Mouse (Mus musculus): Measurements from ENCODE around the gene Gpm6a. TPM values are rescaled to one million over a fixed set of nuclear protein-coding genes. Genes with fewer than 3 reads are reported as not detected.

The Gpm6a gene
- 1 to 10 TPM; 4.6 to 6.6 (median 5.3) TPM for total RNA-seq (2022)

DNA sequence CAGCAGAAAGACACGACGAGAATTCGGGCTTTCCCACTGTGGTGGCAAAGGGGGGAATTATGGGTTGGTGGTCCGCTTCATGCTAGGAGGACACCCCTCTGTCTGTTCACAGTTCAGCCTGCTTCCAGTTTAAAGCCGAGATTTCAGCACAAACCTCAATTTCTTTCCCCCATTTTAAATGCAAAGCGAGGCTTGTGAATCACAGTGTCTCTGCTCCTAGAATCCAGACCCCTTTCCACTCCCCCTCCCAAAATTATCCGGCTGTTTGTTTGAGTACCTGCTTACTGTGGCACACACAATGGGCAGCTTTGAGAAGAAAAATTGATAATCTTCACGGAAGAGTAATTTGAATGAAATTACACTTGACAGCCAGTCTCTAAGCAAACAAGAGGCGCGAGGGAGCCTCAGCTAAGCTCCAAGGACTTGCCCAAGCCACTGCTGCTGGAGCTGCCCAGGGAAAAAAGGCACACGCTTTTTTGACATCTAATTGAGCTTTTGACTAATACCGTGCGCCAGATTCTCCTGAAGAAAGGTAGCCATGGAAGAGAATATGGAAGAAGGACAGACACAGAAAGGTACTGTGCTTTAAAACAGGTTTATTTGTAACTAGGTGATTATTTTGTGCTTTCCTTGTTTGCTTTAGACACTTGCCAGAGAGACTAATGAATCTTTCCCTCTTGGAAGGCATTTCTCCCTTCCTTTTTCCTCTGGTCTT is at the start of gene Gpm6a:
Gene Gpm6a (plus strand): TSS at position 103 of the 715 bp plus-strand sequence.
- no peak for DNase-seq

DNA sequence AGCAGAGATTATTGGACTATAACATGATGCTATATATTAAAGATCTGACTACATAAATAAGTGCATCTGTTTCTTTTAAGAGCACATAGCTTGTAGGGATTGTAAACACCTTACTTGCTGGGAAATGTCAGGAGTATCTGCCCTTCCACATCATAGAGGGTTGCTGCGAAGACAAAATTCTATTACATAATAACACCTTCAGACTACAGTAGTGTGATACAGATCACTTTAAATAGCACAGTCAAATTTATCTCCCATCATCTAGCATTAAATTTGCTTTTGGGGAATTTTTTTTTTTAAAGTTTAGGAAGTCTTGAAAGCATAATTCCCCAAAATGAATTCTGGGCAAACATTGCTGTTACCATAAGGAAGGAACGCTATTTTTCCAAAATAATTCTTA is 41.8 kb upstream of the Gpm6a start:
- DNase-seq = no peak

DNA sequence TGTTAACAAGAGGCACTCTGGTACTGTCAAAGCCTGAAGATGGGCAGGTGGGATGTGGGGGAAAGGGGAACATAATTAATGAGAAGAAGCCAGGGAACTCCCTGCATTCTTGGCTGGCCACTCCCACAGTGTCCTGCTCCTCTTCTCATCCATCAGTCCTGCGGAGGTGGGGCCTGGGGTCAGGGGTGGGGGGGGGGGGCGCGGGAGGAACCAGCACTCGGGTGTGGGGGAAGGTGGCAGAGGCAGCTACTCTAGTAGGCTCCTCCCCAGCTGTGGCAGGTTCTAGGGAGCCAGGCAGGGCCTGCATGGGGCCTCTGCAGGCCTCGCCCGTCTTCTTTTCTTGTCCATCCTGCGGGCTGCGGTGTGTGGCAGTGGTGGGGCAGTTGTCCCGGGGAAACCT is 36.9 kb upstream of the Gpm6a start:
- DNase-seq = no peak

DNA sequence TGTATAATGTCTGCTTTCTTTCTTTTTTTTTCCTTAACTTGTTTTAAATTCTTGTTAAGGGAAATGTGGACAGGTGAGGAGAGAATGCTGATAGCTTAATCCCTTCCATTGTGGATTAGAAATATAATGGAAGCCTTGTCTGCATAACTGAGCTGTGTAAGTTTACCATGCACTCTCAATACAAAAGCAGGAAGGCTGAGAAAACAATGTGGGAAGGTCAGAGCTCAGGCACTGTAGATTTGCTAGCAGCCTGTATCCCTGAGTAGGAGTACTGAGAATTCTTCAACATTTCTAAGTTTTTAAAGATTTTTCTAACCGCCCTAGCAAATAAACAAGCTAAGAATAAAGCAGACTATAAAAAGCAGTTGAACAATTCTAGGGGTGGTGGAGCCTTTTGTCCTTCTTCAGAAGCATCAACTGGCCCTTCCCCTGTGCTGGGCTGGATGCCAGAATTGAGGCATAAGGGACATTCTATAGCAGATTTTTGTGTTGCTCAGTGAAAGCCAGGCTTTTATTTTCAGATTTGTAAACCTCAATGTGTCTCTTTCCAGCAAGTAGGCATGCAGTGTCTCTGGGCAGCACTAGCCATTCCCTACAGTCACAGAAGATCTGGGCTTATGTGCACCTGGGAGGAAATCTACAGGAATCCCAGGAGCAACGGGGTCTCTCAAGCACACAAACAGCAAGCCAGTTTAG is 32.3 kb upstream of the Gpm6a start:
- no peak for DNase-seq

DNA sequence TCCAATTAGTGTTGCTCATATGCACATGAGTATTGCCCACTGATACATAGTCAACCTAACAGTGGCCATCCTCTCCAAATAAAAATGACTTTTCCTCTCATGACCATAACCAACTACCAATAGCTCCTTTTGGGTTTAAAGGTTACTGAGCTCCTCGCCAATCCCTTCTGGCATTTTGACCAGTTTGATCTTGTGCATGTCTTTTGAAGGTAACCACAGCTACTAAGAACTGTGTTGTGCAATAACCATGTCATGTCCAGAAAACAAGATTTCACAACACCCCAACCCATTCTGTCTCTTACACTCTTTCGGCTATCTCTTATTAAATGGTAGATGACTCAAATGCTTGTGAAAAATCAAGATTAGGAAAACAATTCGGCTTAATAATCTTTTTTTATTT is 29.7 kb upstream of the Gpm6a start:
- peak; percentile 4 for DNase-seq

DNA sequence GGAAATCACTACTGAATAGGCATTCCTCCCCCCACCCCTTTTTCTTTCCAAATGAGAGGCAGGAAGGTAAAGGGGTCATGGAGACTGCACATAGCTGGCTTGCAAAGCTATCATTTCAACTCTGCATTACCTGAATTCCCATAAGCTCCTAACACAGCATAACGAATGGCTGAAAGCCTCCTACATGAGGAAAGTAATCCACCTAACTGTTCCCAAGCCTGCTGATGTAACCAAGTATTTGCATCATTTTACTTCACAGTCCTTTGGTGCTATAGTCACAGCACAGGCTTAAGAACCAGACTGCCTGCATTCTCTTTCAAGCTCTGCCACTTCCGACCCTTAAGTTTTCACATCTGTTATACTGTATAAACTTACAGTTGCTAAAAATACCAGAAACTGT is 22.3 kb upstream of the Gpm6a start:
- DNase-seq = no peak

DNA sequence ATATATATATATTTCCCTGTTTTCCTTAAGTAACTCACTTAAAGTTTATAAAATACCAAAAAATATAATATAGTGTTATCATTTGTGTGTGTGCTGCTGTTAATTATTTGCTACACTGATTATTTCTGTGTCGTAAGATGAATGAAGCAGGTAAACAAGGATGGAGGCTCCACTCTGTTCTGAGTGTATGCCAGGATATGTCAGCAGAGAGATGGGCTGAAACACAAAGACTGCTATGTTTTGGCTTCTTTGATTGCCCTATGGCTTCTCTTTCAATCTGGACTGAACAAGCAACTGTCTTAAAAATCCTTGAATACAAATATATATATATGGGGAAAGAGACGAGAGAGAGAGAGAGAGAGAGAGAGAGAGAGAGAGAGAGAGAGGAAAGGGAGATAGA is 1.3 kb upstream of the Gpm6a start:
- DNase-seq = no peak

DNA sequence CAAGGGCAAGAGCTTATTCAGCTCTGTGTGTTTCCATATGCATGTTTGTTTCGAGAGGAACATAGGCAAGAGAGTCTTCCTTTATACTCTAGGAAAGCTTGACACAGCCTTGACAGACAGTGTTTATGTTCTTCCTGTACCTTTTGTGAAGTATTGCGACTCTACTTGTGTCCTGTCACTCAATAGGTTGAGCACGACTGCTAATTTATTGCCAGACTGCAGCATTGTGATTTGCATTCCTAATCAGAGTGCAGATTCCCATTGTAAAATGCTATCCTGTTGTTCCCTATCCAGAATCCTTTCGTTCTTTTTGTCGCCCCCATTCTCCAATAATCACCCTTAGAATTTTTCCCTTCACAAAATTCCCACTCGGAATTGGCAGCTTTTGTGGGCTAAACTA is 613 bp upstream of the Gpm6a start:
- no peak for DNase-seq

DNA sequence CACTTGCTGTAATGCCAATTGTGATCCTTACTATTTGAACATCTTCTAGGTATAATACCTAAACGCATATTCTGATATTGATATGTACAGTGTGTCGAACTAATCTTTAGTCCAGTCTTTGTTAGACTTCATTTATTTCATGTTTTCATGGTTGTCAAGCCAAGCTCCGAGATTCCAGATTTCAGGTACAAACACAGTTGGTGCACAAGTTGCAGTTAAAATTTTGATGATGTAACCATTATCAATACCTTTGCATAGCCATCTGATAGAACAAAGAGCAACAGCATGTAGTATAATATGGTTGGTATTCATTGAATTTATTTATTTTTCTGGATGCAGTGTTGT is 785 bp downstream of the Gpm6a start:
- no peak for DNase-seq

DNA sequence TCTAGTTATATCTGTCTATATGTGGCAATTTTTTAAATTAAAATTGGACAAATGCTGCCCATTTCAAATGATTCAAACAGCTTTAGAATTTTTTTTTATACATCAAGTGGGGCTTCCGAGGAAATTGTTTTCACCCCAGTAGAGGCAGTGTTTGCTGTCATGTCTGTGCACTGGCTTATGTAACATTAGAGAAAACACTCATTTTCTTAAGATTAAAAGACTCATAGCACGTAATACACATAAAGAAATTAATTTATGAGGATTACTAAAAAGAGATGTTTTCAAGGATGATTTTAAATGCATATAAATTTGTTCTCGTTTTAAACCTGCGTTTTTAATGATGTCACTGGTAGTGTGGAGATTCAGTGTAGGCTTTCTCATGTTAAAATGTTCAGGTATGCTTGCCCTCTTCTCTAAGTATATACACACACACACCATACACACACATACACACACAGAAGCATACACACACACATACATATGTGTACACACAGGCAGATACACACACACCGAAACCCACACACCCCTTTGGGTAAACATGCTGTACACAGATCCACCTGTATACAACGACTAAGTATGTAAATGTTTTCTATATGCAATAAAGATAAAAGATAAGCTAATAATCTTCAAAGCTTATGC is 1.4 kb downstream of the Gpm6a start:
- no peak for DNase-seq

DNA sequence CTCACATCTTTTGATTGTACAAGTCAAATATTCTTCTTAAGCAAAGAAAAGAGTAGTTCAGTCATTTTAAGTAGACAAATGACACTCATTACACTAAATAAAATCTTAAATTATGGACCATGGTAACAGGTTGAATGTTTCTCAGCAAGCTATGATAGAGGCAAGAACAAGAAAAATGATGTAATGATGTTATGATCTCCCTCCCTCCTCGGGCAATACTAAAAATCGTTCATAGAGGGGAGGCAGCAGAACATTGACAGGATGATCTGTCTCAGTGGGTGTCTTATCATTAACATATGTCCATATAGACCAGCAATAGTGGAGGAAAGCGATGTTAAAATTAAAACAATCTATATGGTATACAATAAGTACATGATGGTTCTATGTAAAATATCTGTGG is 2.1 kb downstream of the Gpm6a start:
- DNase-seq = no peak

DNA sequence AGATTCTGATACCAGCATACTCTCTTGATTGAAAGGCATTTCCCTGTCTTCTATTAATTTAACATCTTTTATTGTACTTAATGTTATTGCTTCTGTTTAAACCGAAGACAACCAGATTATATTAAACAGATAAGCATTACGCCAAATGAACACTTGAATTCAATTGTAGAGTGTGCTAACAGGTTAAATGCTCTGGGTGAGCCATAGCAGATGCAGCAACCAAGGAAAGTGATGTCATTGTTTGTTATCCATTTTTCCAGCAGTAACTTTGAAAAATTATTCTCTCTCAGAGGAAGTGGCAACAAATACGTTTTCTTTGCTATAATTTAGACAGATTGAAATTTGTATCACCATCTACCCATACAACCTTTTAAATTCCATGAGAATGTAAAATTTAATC is 2.9 kb downstream of the Gpm6a start:
- DNase-seq = no peak

DNA sequence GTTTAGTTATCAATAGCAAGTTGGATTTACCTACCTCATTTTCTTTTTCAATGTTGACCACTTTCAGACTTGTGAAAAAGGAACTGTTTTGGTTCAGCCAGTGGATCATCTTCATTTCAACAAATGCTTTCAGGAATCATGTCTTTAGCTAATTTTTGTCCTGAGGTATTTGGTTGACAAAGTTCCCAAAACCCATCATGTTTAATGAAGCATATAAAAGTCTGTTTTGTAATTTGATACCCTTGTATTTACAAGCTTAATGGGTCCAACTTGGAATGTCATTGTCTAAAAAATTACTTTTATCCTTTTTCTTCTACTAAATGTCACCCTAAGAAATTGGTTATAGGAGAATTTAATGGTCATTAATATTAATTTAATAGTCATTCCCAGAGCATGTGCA is 6.9 kb downstream of the Gpm6a start:
- no peak for DNase-seq

DNA sequence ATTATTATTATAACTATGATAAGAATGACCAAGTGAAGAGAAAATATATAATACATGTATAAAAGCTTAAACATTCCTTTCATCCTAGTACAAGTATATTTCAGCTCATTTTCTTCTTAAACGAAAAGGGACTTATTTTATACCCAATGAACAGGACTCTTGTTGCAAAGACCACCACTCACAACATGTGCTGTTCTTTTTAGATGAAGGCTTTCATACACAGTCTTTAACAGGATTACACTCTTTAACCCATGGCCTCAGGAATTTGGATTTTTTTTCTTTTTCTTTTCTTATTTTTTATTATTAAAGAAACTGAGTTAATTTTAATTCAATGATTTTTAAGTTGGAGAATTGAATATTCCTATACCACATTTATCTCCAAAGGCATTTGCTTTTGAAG is 20.4 kb downstream of the Gpm6a start:
- DNase-seq = no peak

DNA sequence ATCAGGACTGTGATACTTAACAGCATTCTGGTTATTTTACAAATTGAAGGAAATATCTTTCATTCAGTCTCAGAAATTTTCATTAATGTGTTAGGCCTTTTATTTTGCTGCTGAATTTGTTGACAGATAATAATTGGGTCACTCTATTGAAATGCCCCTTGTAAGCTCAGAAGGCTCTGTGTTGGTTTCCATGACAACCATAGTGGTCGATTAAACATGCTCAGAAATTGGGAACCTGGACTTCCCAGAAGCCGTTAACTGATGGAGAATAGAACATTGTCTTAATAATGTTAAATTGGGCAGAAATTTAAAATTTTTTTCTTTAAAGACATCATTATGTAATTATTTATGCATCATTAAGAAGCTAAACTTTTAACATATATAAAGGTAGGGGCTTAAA is 20.9 kb downstream of the Gpm6a start:
- DNase-seq = no peak

DNA sequence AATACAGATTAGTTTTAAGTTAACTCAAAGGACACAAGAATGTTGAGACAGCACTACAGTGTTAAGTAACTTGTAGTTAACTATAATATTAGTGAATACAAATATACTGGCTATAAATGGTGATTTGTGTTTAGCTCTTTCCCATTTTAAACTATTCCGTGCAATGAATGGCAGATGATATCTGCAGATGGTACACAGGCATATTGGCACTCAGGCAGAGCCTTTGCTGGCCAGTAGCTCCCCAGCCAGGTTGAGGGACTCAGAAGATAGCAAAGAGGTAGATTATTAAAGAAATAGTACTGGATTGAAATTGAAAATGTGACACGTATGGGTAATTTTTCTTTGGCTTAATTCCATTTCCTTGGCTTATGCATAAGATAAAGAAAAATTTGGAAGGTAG is 21.3 kb downstream of the Gpm6a start:
- no peak for DNase-seq

DNA sequence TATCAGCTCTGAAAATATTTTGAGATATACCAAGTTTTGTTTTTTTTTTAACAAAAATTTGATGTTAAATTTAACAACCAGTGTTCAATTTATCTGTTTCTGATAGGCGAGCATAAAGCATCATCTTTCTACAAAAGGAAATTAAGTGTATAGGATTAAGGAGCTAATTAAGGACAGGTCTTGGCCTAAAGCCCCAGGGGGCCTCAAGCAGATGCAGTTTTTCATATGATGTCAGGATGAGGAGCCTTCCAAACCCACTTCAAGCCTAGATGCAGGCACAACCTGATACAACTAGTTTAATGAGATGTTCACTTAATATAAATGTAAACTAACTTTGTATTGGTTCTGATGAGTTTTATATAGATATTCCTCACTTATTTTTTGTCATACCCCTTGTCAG is 22.0 kb downstream of the Gpm6a start:
- DNase-seq = no peak

DNA sequence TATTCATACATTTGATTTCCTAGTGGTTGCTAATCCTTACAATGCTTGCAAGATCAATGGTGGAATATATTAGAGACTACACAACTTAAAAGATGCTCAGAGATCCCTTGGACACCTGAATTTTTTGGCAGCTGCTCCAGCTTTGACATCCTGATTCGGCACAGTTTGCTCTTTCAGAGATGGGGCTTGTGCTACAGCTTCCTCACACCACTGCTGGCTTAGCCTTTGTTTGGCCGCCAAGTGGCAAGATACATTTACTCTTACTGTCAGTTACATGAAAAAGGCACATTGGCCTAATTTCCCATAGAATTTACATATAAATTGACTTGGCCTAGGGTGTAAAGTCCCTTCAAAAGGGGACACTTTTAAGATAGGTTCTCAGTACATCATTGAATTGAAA is 32.1 kb downstream of the Gpm6a start:
- no peak for DNase-seq

DNA sequence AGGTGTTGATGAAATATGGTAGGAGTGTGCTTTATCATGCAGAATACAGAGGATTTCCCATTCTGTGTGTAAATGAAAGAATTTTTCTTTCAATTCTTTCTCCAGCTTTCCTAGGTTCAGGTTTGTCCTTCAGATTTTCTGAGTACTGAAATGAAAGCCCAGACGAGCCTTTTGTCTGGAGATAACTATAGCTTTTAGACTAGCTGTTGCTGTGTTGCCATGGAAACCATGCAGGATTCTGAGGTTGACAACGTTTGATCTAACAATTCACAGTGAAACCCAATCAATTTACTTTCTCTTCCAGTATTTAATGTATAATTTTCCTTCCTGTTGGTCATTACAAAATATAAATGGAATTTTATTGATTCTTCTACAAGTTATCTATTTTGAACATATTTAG is 34.5 kb downstream of the Gpm6a start:
- DNase-seq = no peak

DNA sequence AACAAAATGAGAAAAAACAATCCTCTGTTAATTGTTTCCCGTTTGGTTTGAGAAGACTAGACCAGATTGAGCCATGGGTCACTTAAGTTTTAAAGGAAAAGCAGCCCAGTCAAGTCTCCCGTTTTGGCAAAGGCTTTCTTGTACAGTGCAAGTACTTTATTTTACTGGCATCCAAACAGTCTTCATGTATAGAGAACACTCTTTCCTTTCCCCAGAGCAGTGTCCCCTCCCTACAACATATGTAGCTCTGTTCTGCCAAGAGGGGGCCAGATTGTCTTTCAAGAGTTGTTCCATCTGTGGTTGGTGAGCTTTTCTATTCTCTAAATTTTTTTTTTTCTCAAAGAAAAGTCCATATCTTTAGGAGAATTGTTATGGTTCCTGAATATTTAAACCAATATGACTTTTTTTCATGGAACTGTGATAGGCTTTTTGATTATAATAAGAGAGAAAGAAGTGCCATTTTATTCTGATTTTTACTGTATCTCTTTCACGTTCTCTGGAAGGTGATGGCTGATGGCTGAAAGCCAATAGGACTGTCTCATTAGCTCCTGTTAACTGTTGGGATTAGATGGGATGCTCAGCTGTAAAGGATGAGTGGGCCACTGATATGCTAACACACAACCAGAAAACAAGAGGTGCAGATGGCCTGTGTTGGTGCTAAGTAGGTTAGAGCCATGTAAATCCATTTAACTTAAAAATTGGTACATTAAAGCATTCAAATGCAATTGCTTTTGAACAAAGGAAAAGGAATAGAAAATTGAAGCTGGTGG is 37.4 kb downstream of the Gpm6a start:
- no peak for DNase-seq

DNA sequence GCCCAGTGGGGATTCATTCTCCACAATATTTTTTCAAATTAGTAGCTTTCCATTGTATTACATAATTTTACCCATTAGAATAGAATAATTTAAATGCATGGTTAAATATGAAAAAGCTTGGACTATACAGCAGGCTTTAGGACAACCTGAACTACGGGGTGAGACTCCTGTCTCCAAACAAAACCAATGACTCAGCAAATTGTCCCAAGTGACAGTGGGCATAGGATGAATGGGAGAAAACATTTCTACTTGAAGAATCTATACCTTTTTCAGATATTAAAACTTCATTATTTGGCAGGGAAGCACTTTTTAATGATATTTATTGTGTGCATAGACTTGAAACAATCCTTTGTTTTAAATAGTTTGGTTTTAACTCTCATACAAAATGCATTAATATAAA is 41.0 kb downstream of the Gpm6a start:
- no peak for DNase-seq

DNA sequence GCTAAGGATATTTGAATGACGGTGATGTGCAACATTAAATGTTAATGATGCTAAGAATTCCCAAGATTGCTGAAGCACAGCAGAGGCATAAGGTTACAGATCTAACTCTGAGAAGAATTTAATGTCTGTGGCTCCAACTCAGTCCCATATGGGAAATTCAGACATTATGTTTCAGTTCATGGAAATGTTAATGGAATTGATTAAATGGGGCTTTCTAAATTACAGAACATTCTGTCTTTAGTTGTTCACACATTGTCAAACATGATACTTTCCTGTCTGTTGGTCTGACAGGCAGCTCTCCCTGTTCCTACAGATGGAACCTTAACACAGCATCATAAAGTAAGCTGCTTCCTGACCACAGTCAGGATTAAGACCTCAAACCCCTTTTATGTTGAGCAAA is 47.8 kb downstream of the Gpm6a start:
- no peak for DNase-seq

DNA sequence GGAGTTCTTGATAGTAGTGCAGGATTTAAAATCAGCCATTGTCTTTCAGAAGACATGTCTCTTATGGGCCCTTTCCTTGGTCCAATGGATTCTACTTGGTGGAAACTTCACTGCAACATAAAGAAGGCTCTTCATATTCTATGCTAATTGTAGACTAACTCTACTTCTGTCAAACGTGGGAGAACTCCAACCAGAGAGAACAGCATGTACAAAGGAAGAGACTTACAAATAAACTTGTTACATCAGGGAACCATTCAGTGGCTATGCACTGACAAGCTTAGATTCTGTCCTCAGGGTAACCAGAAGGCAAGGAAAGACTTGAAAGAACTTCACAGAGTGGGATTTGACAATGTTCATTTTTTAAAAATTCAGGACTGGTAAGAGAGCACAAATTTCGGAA is 48.3 kb downstream of the Gpm6a start:
- no peak for DNase-seq
